Mouse (Mus musculus) frontal cortex, postnatal 14 days (tissue): ENCODE data around the gene Nr2c1.

Source experiments
- DNase-seq, 2 experiments: peaks; one replicate each; pipeline ENCODE4 v3.0.0; 2022; ENCODE audit warnings: low spot score in 2 of 2

Gene Nr2c1

GRCm38 (mm10) chr10:94138890-94139482, 8.8 kb upstream of the Nr2c1 start:
- no peak for DNase-seq

DNA sequence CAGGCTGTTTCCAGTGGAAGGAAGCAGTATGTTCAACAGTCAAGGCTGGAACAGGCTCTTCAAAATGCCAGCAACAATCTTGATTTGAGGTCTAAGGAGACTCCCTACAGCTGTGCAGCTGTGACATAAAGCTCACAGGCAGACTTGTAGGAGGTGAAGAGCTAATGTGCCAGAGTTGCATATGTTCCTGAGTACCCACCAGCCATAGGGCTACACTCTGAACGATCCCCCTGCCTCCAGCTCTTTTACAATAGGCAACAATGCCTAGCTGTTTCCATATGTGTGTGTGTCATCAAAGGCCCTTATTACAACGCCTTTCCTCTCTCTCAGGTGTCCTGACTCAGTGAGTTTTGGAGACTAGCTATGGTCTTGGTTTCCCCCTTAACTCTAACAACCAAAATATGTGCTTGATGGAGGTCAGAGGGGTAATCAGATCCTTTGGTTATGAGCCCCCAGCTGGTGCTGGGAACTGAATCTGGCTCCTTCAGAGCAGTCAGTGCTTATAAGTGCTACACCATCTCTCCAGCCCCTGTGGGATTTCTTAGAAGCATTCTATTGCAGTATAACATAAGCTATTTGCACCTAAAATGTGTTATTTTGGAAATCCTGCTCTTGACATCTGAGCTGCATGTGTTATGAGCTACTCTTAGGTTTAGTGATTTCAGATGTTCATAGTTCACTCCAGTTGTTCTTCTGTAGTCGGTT, 7.4 kb upstream of the Nr2c1 start:
- no peak for DNase-seq

DNA sequence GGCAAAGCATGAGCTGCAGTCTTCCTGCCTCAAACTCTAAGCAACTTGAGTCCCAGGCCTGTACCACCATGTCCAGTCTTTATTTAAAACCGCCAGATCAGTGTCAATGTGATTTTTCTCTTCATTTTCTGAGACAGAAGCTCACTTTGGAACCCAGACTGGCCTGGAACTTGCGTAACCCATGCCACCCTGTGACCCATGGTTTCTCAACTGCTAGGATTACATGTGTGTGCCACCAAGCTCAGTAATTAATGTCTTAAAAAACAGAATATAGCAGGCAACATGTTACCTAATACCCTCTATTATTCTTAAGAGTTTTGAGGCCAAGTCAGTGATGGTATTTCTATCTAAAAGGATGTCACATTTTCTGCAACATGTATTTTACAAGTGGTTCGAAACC, 5.4 kb upstream of the Nr2c1 start:
- DNase-seq = no peak

DNA sequence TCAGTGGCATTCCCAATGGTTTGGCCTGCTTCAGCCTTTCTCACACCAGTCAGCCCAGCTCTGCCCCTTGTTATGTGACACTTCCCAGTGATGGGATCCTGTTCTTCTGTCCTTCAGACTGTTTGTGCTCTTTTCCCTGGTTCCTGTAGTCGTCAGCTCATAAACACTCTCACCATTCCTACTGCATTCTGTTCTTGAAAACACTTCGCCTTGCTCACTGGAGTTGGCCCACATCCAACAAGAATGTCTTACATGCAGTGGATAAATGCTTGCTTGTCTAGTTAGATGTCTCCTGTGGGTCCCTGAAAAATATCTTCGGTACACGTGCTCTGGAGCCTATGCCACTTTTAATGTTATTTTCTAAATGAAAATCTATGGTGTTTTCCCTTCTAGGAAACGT, 3.2 kb upstream of the Nr2c1 start:
- DNase-seq = no peak

DNA sequence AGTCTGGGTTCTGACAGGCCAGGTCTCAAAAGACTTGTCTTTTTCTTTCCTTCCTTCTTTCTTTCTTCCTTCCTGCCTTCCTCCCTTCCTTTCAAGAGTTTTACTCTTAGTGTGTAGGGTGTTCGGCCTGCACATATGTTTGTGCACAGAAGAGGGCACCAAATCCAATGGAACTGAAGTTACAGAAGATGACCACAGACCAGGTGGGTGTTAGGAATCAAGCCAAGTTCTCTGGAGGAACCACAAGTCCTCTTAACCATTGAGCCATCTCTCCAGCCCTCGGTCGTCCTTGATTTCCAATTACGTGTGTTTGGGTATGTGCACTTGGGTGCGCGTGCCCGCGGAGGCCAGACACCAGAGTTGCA, 450 bp upstream of the Nr2c1 start:
- DNase-seq = no peak

- DNase-seq = no peak
Observed at GRCm38 (mm10) chr10:94151488-94151887, 3.7 kb downstream of the Nr2c1 start.

DNA sequence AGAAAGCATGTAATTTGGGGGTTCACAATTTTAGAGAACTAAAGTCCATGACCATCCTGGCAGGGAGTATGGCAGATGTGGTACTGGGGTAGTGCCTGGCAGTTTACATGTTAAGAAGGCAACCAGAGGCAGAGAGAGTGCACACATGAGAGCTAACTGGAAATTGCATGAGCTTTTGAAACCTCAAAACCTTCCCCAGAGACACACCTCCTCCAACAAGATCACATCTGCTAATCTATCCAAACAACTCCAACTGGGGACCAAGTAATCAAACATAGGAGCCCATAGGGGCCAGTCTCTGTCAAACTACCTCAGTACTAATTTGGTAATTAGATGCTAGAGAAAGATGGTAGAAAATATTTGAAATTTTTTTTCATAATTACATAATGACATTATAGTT, 6.0 kb downstream of the Nr2c1 start:
- no peak for DNase-seq

GRCm38 (mm10) chr10:94158962-94159361, 11.1 kb downstream of the Nr2c1 start:
- DNase-seq = no peak

DNA sequence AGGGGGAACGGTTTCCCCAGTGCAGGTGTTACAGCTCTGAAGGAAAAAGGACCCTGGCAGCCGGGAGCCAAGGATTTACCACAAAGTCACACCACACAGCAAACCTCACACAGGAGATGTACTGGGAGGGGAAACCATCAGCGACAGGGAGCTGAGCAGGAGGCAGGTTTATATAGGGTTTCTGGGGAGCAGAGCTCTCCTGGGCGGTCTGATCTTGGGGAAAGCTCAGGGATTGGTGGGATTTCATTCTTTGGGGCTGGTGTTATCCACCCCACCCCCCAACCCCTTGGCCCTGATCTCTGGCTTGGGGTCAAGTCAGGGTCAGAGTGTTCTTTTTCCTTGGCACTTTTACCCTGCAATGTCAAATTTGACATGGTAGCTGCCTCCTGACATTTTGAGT, 11.6 kb downstream of the Nr2c1 start:
- DNase-seq = no peak

- no peak for DNase-seq
Observed at GRCm38 (mm10) chr10:94161051-94161765, 13.4 kb downstream of the Nr2c1 start.

DNA sequence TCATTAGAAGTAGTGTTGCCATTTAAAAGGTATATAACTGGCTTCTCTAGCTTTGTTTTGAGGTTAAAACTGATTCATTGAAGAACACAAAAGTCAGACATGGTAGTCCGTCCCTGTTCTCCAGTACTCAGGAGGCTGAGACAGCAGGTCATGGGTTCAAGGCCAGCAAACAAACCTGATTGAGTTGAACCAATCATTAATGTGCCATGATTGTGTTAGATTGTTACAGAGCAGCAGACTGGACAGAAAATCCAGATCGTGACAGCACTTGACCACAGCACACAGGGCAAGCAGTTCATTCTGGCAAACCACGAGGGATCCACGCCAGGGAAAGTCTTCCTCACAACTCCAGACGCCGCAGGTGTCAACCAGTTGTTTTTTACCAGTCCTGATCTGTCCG, 14.2 kb downstream of the Nr2c1 start:
- no peak for DNase-seq

- no peak for DNase-seq
Observed at GRCm38 (mm10) chr10:94164104-94164845, 16.5 kb downstream of the Nr2c1 start.

GRCm38 (mm10) chr10:94165426-94165825, 17.6 kb downstream of the Nr2c1 start:
- no peak for DNase-seq

DNA sequence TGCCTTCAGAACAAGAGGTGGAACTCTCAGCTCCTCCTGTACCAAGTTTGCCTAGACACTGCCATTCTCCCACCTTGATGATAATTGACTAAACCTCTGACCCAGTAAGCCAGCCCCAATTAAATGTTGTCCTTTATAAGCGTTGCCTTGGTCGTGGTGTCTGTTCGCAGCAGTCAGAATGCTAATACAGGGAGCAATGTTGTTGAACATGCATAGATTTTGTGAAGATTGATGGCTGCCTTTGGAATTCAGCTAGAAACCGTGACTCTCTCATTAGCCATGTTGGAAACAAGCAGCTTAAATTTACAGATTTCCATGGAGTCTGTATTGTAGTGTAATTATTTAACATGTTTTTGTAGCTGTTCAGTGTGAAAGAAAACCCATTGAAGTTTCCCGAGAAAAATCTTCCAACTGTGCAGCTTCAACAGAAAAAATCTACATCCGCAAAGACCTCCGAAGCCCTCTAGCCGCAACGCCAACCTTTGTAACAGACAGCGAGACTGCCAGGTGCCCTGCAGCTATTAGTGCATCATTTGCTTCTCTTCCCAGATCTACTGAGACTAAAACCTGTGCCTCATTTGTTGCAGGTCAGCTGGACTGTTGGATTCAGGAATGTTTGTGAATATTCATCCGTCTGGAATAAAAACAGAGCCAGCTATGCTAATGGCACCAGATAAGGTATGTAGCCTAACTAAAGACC, 19.4 kb downstream of the Nr2c1 start:
- DNase-seq = no peak

DNA sequence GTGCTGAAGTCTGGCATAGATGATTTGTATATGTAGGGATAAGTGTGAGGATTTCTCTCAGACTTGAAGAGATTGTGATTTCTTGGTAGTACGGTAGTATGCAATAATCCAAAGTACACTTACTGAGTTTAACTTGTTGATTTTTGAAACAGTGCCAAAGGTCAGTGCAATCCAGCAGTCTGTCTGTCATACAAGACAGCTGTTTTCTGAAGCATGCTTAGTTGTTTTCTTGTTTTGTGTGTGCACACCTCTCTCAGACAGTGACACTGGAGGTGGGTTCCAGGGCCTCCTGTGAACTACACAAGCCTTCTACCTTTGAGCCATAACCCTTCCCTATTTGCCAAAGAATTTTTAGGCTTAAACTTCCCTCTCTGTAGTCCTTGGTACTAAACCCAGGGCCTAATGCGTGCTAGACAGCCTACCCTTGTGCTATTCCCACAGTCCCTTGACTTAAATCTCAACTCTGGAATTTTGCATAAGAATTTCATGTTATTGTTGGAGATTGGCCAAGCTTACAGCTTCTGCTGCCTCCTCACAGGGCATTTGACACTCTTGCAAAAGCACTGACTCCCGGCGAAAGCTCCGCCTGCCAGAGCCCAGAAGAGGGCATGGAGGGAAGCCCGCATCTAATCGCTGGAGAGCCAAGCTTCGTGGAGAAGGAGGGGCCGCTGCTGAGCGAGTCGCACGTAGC, 23.8 kb downstream of the Nr2c1 start:
- no peak for DNase-seq

DNA sequence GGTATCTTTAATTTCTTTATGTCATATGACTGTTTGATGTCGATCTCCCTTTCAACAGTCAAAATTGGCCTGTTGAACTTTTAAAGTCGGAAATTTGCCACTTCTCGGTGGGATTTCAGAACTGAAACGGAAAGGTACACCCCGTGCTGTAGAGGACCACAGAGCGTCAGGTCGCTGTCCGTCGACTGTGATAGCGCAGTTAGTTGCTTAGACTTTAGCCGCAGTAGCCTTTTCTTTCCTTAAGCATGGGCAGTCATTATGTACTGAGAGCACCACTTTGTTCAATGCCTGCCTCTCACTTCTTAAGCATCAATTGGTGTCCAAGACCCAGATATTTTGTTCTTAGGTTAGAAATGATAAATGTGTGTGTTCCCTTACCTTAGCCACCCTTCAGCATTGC, 24.3 kb downstream of the Nr2c1 start:
- DNase-seq = no peak

DNA sequence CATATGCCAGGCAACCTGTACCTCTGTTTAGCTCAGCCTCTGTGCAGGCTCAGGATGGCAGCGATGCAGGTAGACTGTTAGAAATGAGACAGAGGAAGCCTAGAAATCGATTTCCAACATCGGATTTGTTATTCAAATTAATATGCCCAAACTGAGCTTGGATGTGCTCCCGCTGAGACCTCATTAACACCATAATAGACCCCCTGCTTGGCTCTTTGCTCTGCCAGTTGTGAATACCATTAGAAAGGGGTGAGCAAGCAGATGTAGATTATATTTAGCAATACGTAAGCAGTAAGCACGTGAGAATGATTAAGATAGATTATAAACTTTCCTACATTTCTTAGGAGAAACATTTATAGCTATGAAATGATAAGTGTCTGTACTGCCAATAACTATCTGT, 24.9 kb downstream of the Nr2c1 start:
- DNase-seq = no peak

DNA sequence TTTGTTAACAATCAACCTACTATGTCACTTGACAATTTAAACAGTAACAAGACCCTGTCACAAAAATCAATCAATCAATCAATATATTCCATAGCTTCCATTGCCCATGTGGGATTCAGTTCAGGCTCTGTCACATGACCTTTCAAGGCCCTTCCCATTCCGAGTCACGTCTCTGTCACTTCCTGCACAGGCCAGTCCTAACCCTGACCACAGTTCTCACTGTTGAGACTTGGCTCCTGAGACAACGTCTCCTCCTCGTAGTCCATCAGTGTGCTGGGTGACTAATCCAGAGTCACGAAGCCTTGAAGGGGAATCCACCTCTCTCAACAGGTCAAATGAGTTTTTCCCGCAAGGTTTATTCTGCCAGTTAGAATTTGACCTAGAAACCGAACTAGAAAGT, 26.8 kb downstream of the Nr2c1 start:
- no peak for DNase-seq

DNA sequence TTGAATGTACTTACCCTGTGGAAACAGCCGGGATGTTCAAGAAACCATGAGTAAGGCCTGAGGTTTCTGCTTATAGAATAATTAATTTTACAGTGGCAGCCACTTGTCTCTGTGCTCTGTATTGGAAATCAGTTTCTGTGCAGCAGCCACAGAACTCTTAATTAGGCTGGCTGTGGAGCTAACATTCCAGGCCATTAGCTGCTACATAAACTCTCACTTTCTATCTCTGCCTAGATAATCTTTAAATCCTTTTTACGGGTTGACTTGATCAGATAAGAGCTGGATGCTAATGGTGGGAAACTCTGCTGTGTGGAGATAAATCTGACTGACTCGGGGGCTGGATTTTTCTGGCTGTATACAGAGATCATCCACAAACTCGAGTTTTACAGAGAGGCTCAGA, 35.4 kb downstream of the Nr2c1 start:
- no peak for DNase-seq

DNA sequence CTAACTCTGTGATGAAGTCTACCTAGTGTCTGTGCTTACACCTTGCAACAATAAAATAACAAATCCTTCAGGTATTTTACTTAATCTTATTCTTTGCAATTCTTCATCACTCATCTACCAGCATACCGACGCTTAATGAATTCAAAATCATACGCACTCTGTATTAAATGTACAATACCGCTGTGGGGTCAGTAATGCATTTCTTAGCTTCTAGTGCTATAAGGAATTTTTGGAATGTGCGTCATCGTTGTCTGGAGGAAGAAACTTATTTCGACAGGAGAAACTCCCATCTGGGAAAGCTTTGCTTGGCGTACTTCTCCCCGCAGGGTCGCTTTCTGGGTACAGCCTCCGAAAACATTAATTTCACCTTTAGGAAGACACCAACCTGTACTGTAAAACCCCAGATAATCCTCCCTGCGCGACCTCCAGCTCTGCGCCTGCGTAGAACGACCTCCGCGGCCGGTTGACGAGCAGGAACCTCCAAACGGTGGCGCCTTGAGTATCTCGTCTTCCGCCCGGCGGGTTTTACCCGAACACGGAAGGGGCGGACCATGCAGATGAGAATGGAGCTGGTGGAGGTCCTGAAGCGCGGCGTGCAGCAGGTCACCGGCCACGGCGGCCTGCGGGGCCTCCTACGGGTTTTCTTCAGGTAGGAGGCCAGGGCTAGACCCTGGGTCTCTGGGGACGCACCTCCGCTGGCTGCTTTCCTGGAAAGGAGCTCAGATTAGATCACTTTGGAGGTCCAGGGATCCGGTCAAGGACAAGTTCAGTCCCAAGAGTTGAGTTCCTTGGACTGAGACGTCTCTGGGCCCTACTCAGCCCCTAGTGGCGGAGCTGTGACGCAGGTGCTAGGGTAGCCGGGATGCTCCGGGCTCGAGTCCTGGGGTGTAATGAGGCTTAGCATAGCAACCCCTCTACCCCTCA, 50.9 kb downstream of the Nr2c1 start, which contains the start of gene Ndufa12:
Gene Ndufa12, plus strand, starts transcription at position 239 of the 924 bp plus-strand sequence.
- DNase-seq = peak; percentile 88 to 93
